Mouse (Mus musculus) brain, adult 2 months (tissue): ENCODE measurements at regions not wholly inside any gene's neighbourhood (a gene's known extent, or its start where the extent isn't known, plus 50 kb on each side); places are given as distances from the start of the nearest gene placed in this dataset.

ENCODE experiments used
- DNase-seq: peaks from one replicate; pipeline ENCODE4 v3.0.0; 2011; ENCODE audit warnings: low read depth, low spot score

- DNase-seq = no peak
Observed at GRCm38 (mm10) chr13:101506696-101507095, 261.3 kb downstream of the Pik3r1 start.

- peak; percentile 63 for DNase-seq
Observed at GRCm38 (mm10) chr13:101505054-101505453, 263.0 kb downstream of the Pik3r1 start.

GRCm38 (mm10) chr13:101504241-101504640, 263.8 kb downstream of the Pik3r1 start:
- no peak for DNase-seq

GRCm38 (mm10) chr13:101501845-101502284, 266.2 kb downstream of the Pik3r1 start:
- peak; percentile 69 for DNase-seq

- no peak for DNase-seq
Observed at GRCm38 (mm10) chr13:101501061-101501460, 267.0 kb downstream of the Pik3r1 start.

- DNase-seq = peak; percentile 75
Observed at GRCm38 (mm10) chr13:101491835-101492234, 276.2 kb downstream of the Pik3r1 start.

GRCm38 (mm10) chr13:101490961-101491360, 277.1 kb downstream of the Pik3r1 start:
- peak; percentile 91 for DNase-seq

- peak; percentile 99 for DNase-seq
Observed at GRCm38 (mm10) chr13:101487621-101488020, 280.4 kb downstream of the Pik3r1 start.

GRCm38 (mm10) chr13:101485823-101486222, 282.2 kb downstream of the Pik3r1 start:
- DNase-seq = no peak

- DNase-seq = peak; percentile 83
Observed at GRCm38 (mm10) chr13:101483816-101484215, 284.2 kb downstream of the Pik3r1 start.

GRCm38 (mm10) chr13:101481551-101482184, 286.3 kb downstream of the Pik3r1 start:
- DNase-seq = no peak

GRCm38 (mm10) chr13:101479297-101479652, 288.7 kb downstream of the Pik3r1 start:
- peak; percentile 94 for DNase-seq

- DNase-seq = no peak
Observed at GRCm38 (mm10) chr13:101478608-101479296, 289.3 kb downstream of the Pik3r1 start.

GRCm38 (mm10) chr13:101473349-101473748, 294.7 kb downstream of the Pik3r1 start:
- DNase-seq = peak; percentile 62

GRCm38 (mm10) chr13:101470560-101471247, 297.3 kb downstream of the Pik3r1 start:
- DNase-seq = peak; percentile 29

- no peak for DNase-seq
Observed at GRCm38 (mm10) chr13:101465748-101466127, 302.3 kb downstream of the Pik3r1 start.

GRCm38 (mm10) chr13:101464928-101465747, 302.9 kb downstream of the Pik3r1 start:
- DNase-seq = no peak

- DNase-seq = no peak
Observed at GRCm38 (mm10) chr13:101456926-101457325, 311.1 kb downstream of the Pik3r1 start.

- DNase-seq = peak; percentile 59
Observed at GRCm38 (mm10) chr13:101454276-101454675, 313.7 kb downstream of the Pik3r1 start.

GRCm38 (mm10) chr13:101450501-101450900, 317.5 kb downstream of the Pik3r1 start:
- DNase-seq = peak; percentile 95

GRCm38 (mm10) chr13:101439517-101439916, 328.5 kb downstream of the Pik3r1 start:
- no peak for DNase-seq

- peak; percentile 95 for DNase-seq
Observed at GRCm38 (mm10) chr13:101439041-101439440, 329.0 kb downstream of the Pik3r1 start.
